Mouse (Mus musculus) liver, adult 2 months (tissue): ENCODE results near the gene Diexf. TPM values are rescaled to one million over a fixed set of nuclear protein-coding genes. Genes with fewer than 3 reads are reported as not detected.
A peak's percentile ranks its signal among the peaks of the same experiment; 100 is the strongest.

ENCODE experiments used
- DNase-seq: peaks from one replicate; pipeline ENCODE4 v3.0.0-alpha.2; 2011; ENCODE audit warnings: low read depth, low spot score; ENCODE audit errors: extremely low read depth
- H3K27ac ChIP-seq: fragments of 200-500 bp; replicated peaks from 2 replicates; pipeline ENCODE4 v1.5.1; 2012; ENCODE audit warnings: low read depth, mild to moderate bottlenecking, control low read depth, inconsistent platforms, low read length; ENCODE audit not compliant: insufficient read depth
- H3K27me3 ChIP-seq: fragments of 200-500 bp; 2 replicates; pipeline ENCODE4 v1.6.1; 2012; ENCODE audit warnings: mild to moderate bottlenecking, moderate library complexity, low read length, inconsistent platforms; ENCODE audit not compliant: control insufficient read depth, insufficient read depth
- H3K36me3 ChIP-seq: fragments of 200-500 bp; 2 replicates; pipeline ENCODE4 v1.6.1; 2012; ENCODE audit warnings: low read length, inconsistent platforms; ENCODE audit not compliant: control insufficient read depth, insufficient read depth
- H3K4me1 ChIP-seq: fragments of 200-500 bp; 2 replicates; pipeline ENCODE4 v1.6.1; 2011; ENCODE audit warnings: low read length; ENCODE audit not compliant: control insufficient read depth, insufficient read depth
- H3K4me3 ChIP-seq: fragments of 200-500 bp; 2 replicates; pipeline ENCODE4 v1.5.1; 2011; ENCODE audit warnings: low read depth, mild to moderate bottlenecking, control low read depth, low read length, moderate library complexity; ENCODE audit not compliant: insufficient read depth
- H3K79me2 ChIP-seq: fragments of 200-500 bp; 2 replicates; pipeline ENCODE4 v1.6.1; 2012; ENCODE audit warnings: inconsistent platforms, mild to moderate bottlenecking, low read length, moderate library complexity; ENCODE audit not compliant: control insufficient read depth, insufficient read depth
- H3K9ac ChIP-seq: fragments of 200-500 bp; 2 replicates; pipeline ENCODE4 v1.6.1; 2012; ENCODE audit warnings: low read depth, mild to moderate bottlenecking, control low read depth, inconsistent platforms, low read length
- CTCF ChIP-seq: fragments of 200-500 bp; IDR thresholded peaks from 2 replicates; pipeline ENCODE4 v1.5.1; 2011; ENCODE audit warnings: low read depth, low read length, control low read depth
- POLR2A ChIP-seq: fragments of 200-500 bp; IDR thresholded peaks from 2 replicates; pipeline ENCODE4 v1.6.1; 2011; ENCODE audit warnings: low read length, control low read depth; ENCODE audit not compliant: insufficient read depth; ENCODE audit errors: extremely low read depth
- WGBS: fragments of 180-500 bp; shearing (Covaris S2); methylation state at CpG from one replicate; pipeline ENCODE4 v1.1.7; 2018; 5-methylcytosine and 5-hydroxymethylcytosine counted together
- polyA plus RNA-seq: library from polyadenylated mRNA; depleted of rRNA; stranded (reverse); fragments of >200 nt; gene quantifications from 2 replicates; pipeline ENCODE4 v1.2.3, GENCODE M21; 2012
- total RNA-seq: library from RNA; depleted of rRNA; stranded (reverse); fragments of >200 nt; gene quantifications from 2 replicates; pipeline ENCODE4 v1.2.3, GENCODE M21; 2014

The Diexf gene
- total and polyA plus RNA-seq, 2 experiments: 5.2 to 11.0 TPM

DNA sequence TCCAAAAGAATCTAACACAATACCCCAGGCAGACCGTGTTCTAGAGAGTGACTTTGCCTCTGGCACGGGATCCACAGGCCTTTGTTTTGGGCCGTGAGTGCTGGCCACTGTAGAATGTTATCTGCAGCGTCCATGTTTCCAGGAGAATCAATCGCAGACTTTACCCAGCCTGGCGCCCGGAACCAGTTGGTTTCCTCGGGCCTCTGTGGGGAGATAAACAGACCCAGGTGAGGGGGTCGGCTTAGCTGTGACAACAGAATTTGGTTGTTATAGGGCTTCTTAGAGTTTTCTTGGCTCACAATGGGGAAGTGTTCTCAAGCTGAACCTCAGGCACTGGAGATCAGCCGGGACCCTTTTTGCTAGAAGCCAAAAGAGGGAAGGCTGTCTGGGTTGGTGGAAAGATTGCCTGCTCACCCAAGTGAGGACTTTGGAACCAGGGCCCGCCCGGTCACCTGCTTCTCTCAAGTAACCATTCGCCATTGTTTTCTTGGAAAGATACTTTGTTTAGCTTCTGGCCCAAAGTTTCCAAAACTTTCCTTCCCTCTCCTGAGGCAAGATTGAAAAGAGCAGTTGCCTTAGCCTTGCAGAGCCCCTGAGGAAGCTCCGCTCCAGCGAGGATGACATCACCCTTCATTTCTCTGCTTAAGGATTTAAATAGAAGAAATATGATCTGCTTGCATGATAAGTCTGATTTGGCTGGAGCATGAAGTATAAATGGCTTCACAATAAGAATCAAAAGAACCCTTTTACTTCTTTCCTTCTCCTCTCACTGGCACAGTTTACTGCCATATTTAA is 26.4 kb upstream of the Diexf start:
- peak overlapping the region; percentile 69 for H3K9ac ChIP-seq
- peaks cover 30% of the 10 kb centered on the region; the same call in 1 of the 2 replicates for H3K79me2 ChIP-seq
- 21% methylated on average over 15 of the region's 15 CpGs for WGBS
- no peaks in the 10 kb centered on the region for H3K27me3 ChIP-seq
- peak; percentile 81 for DNase-seq
- TF ChIP-seq CTCF (no peak), POLR2A (no peak)
- H3K4me1 ChIP-seq: peaks cover 33% of the 10 kb centered on the region
- peak overlapping the region; percentile 90 for H3K27ac ChIP-seq
- H3K36me3 ChIP-seq: peaks cover 3% of the 10 kb centered on the region
- H3K4me3 ChIP-seq: peak overlapping the region; percentile 41

DNA sequence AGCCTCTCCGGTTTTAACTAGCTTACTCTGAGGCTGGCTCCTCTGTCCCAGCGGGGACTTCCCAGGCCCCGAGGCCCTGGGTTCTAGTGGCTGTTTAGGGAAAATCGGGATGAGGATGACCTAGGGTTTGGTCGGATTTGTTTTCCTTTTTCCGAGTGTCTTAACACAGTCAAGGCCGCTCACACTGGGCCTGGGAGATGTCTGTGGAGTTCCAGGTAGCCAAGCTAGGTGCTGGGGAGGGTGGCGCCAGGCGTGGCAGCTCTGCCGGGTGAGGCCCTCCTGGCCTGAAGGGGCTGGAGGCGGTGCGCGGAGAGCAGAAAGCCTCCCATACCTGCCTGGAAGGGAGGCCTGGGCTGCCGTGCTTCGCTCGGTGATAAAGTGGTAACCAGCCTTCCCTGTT is 23.5 kb upstream of the Diexf start:
- Histone ChIP-seq H3K79me2 (peaks cover 15% of the 10 kb centered on the region; the same call in 1 of the 2 replicates), H3K27ac (peak overlapping the region; percentile 67), H3K9ac (peak overlapping the region; percentile 91), H3K4me3 (peak overlapping the region; percentile 87), H3K27me3 (no peaks in the 10 kb centered on the region), H3K4me1 (peaks cover 23% of the 10 kb centered on the region), H3K36me3 (no peaks in the 10 kb centered on the region)
- peak; percentile 35 for DNase-seq
- TF ChIP-seq POLR2A: no peak
- TF ChIP-seq CTCF: no peak
- WGBS: 23% methylated on average over 16 of the region's 16 CpGs

DNA sequence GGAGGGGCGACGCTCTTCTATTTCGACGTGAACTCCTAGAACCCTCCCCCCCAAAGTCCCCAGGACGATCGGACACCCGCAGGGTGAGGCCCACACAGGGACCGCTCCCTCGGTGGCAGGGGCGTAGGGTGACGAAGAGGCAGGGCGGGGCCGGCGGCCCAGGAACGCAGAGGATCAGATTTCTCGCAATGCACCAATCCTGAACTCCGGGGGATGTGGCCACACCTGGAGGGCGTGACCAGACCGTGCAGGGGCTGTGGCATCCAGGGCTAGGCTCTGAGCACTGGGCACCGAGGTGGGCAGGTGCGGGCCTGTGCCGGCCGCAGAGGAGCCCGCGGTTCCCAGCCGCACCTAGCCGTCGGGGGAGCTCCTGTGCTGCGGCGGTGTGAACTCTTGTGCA is 22.8 kb upstream of the Diexf start, which contains the start of gene Irf6:
Gene Irf6, plus strand, starts transcription at position 240 of the 400 bp plus-strand sequence.
- WGBS: 3% methylated on average over 30 of the region's 30 CpGs
- no peaks in the 10 kb centered on the region for H3K36me3 ChIP-seq
- H3K9ac ChIP-seq: peak within 1 kb of the TSS; percentile 91
- TF ChIP-seq CTCF (no peak), POLR2A (peak; percentile 95)
- peak; percentile 87 for DNase-seq
- H3K27me3 ChIP-seq: no peaks in the 10 kb centered on the region
- H3K79me2 ChIP-seq: peaks cover 13% of the 10 kb centered on the region; the same call in 1 of the 2 replicates
- peak within 1 kb of the TSS; percentile 67 for H3K27ac ChIP-seq
- H3K4me1 ChIP-seq: peaks cover 18% of the 10 kb centered on the region
- peak within 1 kb of the TSS; percentile 87 for H3K4me3 ChIP-seq

DNA sequence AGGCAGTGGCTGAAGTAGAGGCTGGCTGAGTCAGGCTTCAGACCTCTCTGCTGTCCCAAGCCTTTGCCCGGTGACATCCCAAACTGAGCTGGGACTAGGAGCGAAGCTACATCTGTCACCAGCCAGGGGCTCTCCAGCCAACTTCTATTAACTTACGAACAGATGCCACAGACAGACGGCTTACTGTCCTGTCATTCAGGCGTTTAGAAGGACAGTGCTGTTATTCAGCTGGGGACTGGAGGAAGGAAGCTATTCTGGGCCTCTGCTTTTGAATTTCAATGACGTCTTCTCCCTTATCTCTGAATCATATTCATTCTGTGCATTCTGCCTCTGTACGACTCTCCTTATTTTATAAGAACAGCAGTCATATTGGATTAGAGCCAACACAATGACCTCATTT is 21.1 kb upstream of the Diexf start:
- no peak overlapping the region for H3K9ac ChIP-seq
- H3K79me2 ChIP-seq: peaks cover 13% of the 10 kb centered on the region; the same call in 1 of the 2 replicates
- no peaks in the 10 kb centered on the region for H3K27me3 ChIP-seq
- no peak for TF ChIP-seq POLR2A
- no peak for TF ChIP-seq CTCF
- peaks cover 18% of the 10 kb centered on the region for H3K4me1 ChIP-seq
- H3K36me3 ChIP-seq: no peaks in the 10 kb centered on the region
- no peak for DNase-seq
- WGBS: 75% methylated on average over 7 of the region's 7 CpGs
- H3K27ac ChIP-seq: no peak overlapping the region
- no peak overlapping the region for H3K4me3 ChIP-seq

DNA sequence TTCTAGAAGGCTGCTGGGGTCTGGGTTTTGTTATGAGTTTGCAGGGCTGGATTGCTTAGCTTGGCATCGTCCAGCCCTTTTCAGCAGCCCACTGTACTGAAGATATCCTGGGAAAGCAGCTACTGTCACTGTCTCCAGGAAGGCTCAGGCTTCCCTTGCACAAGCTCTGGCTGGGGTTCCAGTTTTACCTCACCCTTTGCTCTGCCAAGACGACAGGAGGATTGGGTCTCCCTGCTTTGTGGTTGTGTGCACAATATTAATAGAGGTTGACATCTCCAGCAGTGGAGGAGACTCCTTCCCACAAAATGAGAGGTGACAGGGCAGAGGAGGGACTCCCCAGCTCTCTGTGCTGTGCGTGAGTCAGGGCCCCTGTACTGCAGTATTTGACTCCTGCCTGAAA is 19.2 kb upstream of the Diexf start:
- H3K4me3 ChIP-seq: no peak overlapping the region
- DNase-seq: no peak
- no peak overlapping the region for H3K9ac ChIP-seq
- H3K36me3 ChIP-seq: no peaks in the 10 kb centered on the region
- no peaks in the 10 kb centered on the region for H3K27me3 ChIP-seq
- H3K27ac ChIP-seq: no peak overlapping the region
- peaks cover 6% of the 10 kb centered on the region; the same call in 1 of the 2 replicates for H3K4me1 ChIP-seq
- peaks cover 12% of the 10 kb centered on the region; the same call in 1 of the 2 replicates for H3K79me2 ChIP-seq
- no peak for TF ChIP-seq CTCF
- TF ChIP-seq POLR2A: no peak
- 81% methylated on average over 3 of the region's 3 CpGs for WGBS

DNA sequence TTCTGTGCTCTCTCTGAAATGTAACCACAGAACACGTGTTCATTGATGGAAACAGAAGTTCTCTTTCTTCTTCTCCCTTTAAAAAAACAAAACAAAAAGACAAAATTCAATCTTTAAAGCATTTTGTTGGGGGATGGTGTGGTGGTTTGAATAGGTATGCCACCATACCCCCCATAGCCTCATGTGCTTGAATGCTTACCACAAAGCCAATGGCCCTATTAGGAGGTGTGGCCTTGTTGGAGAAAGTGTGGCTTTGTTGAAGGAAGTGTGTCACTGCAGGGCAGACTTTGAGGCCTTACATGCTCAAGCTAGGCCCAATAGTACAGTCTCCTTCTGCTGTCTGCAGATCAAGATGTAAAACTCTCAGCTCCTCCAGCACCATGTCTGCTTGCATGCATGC is 16.3 kb upstream of the Diexf start:
- WGBS: 87% methylated on average over 1 of the region's 1 CpGs
- Histone ChIP-seq H3K27ac (no peak overlapping the region), H3K36me3 (no peaks in the 10 kb centered on the region), H3K27me3 (no peaks in the 10 kb centered on the region), H3K9ac (no peak overlapping the region), H3K4me1 (no peaks in the 10 kb centered on the region), H3K4me3 (no peak overlapping the region), H3K79me2 (no peaks in the 10 kb centered on the region)
- TF ChIP-seq POLR2A (no peak), CTCF (no peak)
- DNase-seq: no peak
